Mouse (Mus musculus): ENCODE results near the gene Svs5.

Gene Svs5

GRCm38 (mm10) chr2:164381726-164382125 lies 49.2 kb downstream of the Svs5 start:
- peak; percentile 74 for DNase-seq

GRCm38 (mm10) chr2:164382971-164383370 lies 50.4 kb downstream of the Svs5 start:
- DNase-seq = peak; percentile 46

All from heart, adult 11 months (tissue).